Mouse (Mus musculus): ENCODE results near the gene Lrrc23. TPM values are rescaled to one million over a fixed set of nuclear protein-coding genes. Genes with fewer than 3 reads are reported as not detected.
A peak's percentile ranks its signal among the peaks of the same experiment; 100 is the strongest.
"Not testable (repeated sequence)": the region's sequence is repeated elsewhere in the genome, so short reads cannot be mapped to it uniquely, and the experiment has no call there.

Gene Lrrc23
- polyA plus RNA-seq, 1 experiment from 2014 or later = 1.8 TPM

DNA sequence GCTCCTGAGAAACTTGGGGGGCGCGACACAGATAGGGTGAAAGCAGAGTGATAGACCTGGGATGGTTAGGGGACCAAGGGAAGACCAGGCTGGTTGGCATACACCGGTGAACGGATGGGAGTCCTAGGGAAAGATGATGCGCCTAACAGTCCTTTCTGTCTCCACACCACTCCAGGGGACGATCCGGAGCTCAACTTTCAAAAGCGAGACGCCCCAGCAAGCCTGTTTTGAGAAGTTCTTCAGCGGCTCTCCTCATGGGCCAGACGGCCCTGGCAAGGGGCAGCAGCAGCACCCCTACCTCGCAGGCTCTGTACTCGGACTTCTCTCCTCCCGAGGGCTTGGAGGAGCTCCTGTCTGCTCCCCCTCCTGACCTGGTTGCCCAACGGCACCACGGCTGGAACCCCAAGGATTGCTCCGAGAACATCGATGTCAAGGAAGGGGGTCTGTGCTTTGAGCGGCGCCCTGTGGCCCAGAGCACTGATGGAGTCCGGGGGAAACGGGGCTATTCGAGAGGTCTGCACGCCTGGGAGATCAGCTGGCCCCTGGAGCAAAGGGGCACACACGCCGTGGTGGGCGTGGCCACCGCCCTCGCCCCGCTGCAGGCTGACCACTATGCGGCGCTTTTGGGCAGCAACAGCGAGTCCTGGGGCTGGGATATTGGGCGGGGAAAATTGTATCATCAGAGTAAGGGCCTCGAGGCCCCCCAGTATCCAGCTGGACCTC is 29.7 kb upstream of the Lrrc23 start:
- DNase-seq (ENCODE audit: low spot score, missing footprints) = peak; percentile 99
- peaks cover 30% of the 10 kb centered on the region for H3K4me1 ChIP-seq (ENCODE audit: control insufficient read depth, insufficient read depth, low read length)
- H3K9me3 ChIP-seq (ENCODE audit: control insufficient read depth, low read length) = no peaks in the 10 kb centered on the region

DNA sequence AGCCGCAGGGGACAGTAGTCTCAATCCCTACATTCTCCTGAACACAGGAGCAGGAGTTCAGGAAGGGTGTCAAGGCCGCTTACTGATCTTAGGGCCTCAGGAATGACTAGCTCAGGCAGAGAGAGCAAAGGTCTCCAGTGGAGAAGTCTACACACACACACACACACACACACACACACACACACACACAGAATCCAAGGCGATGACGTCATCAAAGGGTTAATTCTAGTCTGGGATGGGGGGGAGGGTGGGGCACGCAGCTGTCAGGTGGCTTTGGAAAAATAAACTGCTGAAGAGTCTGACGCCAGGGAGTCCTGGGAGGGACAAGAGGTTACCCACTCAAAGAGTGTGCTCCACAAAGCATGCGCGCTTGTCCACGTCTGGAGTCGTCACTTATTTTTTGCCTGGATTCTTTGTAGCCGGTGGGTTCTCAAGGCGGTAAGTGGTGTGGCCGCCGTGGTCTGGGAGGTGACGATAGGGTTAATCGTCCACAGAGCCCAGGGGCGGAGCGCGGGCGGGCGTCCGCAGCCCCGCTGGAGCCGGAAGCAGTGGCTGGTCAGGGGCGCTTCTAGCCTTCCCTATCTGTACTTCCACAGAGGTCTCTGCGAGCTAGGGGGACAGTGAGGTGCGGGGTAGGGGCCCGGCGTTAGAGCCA is 29.0 kb upstream of the Lrrc23 start, which contains the start of gene Spsb2:
TSS of gene Spsb2 (plus strand) at position 304 of the 655 bp plus-strand sequence.
- H3K4me1 ChIP-seq (ENCODE audit: control insufficient read depth, insufficient read depth, low read length) = peaks cover 30% of the 10 kb centered on the region

More for the DNA sequence above, 29.7 kb upstream of the Lrrc23 start:
- Histone ChIP-seq H3K4me3 (ENCODE audit: low read depth, low read length) (peak overlapping the region; percentile 54), H3K36me3 (ENCODE audit: control insufficient read depth, insufficient read depth, low read length) (peaks cover 9% of the 10 kb centered on the region), H3K4me2 (peak overlapping the region; percentile 95), H3K27ac (ENCODE audit: low read depth, low read length) (peak overlapping the region; percentile 73), H3K27me3 (ENCODE audit: control insufficient read depth, insufficient read depth, low read length) (no peaks in the 10 kb centered on the region), H3K9ac (ENCODE audit: low read length) (peak overlapping the region; percentile 69)
- 0% methylated on average over 35 of the region's 35 CpGs for WGBS
- ATAC-seq (ENCODE audit: low FRiP score) = peak; percentile 33

GRCm38 (mm10) chr6:124807986-124808357 is 28.4 kb upstream of the Lrrc23 start:
- Histone ChIP-seq H3K4me2 (peak overlapping the region; percentile 95), H3K4me3 (ENCODE audit: low read depth, low read length) (peak overlapping the region; percentile 54; the same call in 1 of the 2 replicates), H3K27me3 (ENCODE audit: control insufficient read depth, insufficient read depth, low read length) (no peaks in the 10 kb centered on the region), H3K4me1 (ENCODE audit: control insufficient read depth, insufficient read depth, low read length) (peaks cover 29% of the 10 kb centered on the region), H3K9me3 (ENCODE audit: control insufficient read depth, low read length) (no peaks in the 10 kb centered on the region), H3K27ac (ENCODE audit: low read depth, low read length) (no peak overlapping the region), H3K9ac (ENCODE audit: low read length) (no peak overlapping the region), H3K36me3 (ENCODE audit: control insufficient read depth, insufficient read depth, low read length) (peaks cover 9% of the 10 kb centered on the region)
- ATAC-seq (ENCODE audit: low FRiP score) (no peak), DNase-seq (ENCODE audit: low spot score, missing footprints) (no peak)
- WGBS = 90% methylated on average over 6 of the region's 6 CpGs

More for the DNA sequence above, 29.0 kb upstream of the Lrrc23 start, which contains the start of gene Spsb2:
- Histone ChIP-seq H3K9me3 (ENCODE audit: control insufficient read depth, low read length) (no peaks in the 10 kb centered on the region), H3K4me3 (ENCODE audit: low read depth, low read length) (peak within 1 kb of the TSS; percentile 54), H3K9ac (ENCODE audit: low read length) (peak within 1 kb of the TSS; percentile 69), H3K36me3 (ENCODE audit: control insufficient read depth, insufficient read depth, low read length) (peaks cover 9% of the 10 kb centered on the region), H3K27ac (ENCODE audit: low read depth, low read length) (peak within 1 kb of the TSS; percentile 73), H3K4me2 (peak within 1 kb of the TSS; percentile 95), H3K27me3 (ENCODE audit: control insufficient read depth, insufficient read depth, low read length) (no peaks in the 10 kb centered on the region)
- WGBS = 3% methylated on average over 29 of the region's 29 CpGs
- ATAC-seq (ENCODE audit: low FRiP score) (peak; percentile 61), DNase-seq (ENCODE audit: low spot score, missing footprints) (peak; percentile 96)

GRCm38 (mm10) chr6:124807366-124807765 is 27.8 kb upstream of the Lrrc23 start:
- no peak overlapping the region for H3K4me2 ChIP-seq
- WGBS = 90% methylated on average over 4 of the region's 4 CpGs
- H3K9me3 ChIP-seq (ENCODE audit: control insufficient read depth, low read length) = no peaks in the 10 kb centered on the region
- peaks cover 23% of the 10 kb centered on the region for H3K4me1 ChIP-seq (ENCODE audit: control insufficient read depth, insufficient read depth, low read length)
- DNase-seq (ENCODE audit: low spot score, missing footprints) (peak; percentile 75), ATAC-seq (ENCODE audit: low FRiP score) (no peak)
- H3K27me3 ChIP-seq (ENCODE audit: control insufficient read depth, insufficient read depth, low read length) = no peaks in the 10 kb centered on the region
- no peak overlapping the region for H3K27ac ChIP-seq (ENCODE audit: low read depth, low read length)
- H3K9ac ChIP-seq (ENCODE audit: low read length) = no peak overlapping the region
- H3K36me3 ChIP-seq (ENCODE audit: control insufficient read depth, insufficient read depth, low read length) = peaks cover 9% of the 10 kb centered on the region
- no peak overlapping the region for H3K4me3 ChIP-seq (ENCODE audit: low read depth, low read length)

- peak; percentile 81 for DNase-seq (ENCODE audit: low spot score, missing footprints)
- no peaks in the 10 kb centered on the region for H3K9me3 ChIP-seq (ENCODE audit: control insufficient read depth, low read length)
- H3K9ac ChIP-seq (ENCODE audit: low read length) = no peak overlapping the region
- H3K27ac ChIP-seq (ENCODE audit: low read depth, low read length) = no peak overlapping the region; the same call in 1 of the 2 replicates
- peaks cover 3% of the 10 kb centered on the region for H3K36me3 ChIP-seq (ENCODE audit: control insufficient read depth, insufficient read depth, low read length)
- 74% methylated on average over 7 of the region's 7 CpGs for WGBS
- no peak overlapping the region for H3K4me3 ChIP-seq (ENCODE audit: low read depth, low read length)
- H3K4me1 ChIP-seq (ENCODE audit: control insufficient read depth, insufficient read depth, low read length) = peaks cover 20% of the 10 kb centered on the region
- H3K27me3 ChIP-seq (ENCODE audit: control insufficient read depth, insufficient read depth, low read length) = no peaks in the 10 kb centered on the region
- ATAC-seq (ENCODE audit: low FRiP score) = no peak
- H3K4me2 ChIP-seq = peak overlapping the region; percentile 47; the same call in 1 of the 2 replicates
Measured at GRCm38 (mm10) chr6:124806446-124807140, 27.1 kb upstream of the Lrrc23 start.

DNA sequence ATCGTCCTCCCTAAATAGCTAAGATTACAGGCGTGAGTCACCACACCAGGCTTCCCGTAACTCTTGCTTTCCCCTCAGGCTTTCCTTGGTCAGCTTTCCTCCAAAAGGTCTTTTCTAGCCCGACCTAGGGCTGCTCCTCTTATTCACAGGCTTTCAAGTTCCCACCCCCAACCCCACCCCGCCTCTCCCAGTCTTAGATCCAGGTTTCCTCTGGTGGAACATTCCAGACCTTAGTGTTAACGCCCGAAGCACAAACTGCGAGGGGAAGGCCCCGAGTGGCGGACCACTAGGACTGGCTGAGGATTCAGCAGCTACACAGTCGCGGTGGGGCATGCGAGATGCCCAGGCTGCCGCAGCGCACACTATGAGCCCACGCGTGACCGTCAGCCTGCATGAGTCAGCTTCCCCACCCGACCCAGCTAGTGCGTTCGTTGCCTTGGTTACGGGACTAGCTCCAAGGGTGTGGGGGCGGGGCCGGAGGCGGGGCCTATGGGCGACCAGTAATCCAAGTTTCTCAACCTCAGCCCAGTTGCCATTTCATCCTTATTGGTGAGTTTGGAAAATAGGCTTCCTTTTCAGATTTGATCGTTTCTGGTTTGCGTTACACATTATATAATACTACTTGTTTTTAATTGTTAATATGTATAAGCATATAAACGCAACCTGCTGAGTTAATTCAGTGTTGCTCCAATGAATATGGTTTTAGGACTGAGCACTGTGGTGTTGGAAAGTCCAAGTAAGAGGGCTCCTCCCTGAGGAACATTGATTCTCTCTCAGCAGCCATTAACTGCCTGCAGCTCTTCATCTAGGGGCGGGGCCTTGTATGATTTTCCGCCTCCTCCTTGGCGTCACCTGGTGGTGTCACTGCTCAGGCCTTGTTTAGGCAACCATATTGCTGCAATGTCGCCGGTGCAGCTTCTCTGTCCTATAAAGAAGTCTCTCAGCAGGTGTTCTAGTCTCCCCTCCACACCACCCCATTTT is 26.1 kb upstream of the Lrrc23 start:
- ATAC-seq (ENCODE audit: low FRiP score) (peak; percentile 77), DNase-seq (ENCODE audit: low spot score, missing footprints) (peak; percentile 99)
- Histone ChIP-seq H3K9me3 (ENCODE audit: control insufficient read depth, low read length) (no peaks in the 10 kb centered on the region), H3K27ac (ENCODE audit: low read depth, low read length) (peak overlapping the region; percentile 40; the same call in 1 of the 2 replicates), H3K36me3 (ENCODE audit: control insufficient read depth, insufficient read depth, low read length) (no peaks in the 10 kb centered on the region), H3K4me3 (ENCODE audit: low read depth, low read length) (peak overlapping the region; percentile 22), H3K4me2 (peak overlapping the region; percentile 47), H3K27me3 (ENCODE audit: control insufficient read depth, insufficient read depth, low read length) (no peaks in the 10 kb centered on the region), H3K9ac (ENCODE audit: low read length) (peak overlapping the region; percentile 37; the same call in 1 of the 2 replicates), H3K4me1 (ENCODE audit: control insufficient read depth, insufficient read depth, low read length) (peaks cover 20% of the 10 kb centered on the region)
- 3% methylated on average over 34 of the region's 34 CpGs for WGBS

DNA sequence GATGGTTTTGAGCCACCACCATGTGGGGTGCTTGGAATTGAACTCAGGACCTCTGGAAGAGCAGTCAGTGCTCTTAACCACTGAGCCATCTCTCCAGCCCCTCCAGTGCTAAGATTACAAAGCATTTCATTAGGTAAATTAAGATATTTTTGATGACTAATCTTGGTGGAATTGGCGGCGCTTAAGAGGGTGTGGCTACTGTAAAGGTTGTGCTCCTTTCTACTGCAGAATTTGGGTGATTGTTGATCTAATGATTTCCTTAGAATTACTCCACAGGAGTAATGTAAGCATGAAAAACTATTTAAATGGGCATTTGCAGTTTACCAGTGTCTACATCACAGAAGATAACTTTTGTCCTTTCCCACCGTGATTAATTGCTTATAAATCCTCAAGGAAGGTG is 24.8 kb upstream of the Lrrc23 start:
- H3K27ac ChIP-seq (ENCODE audit: low read depth, low read length) = no peak overlapping the region
- no peak overlapping the region for H3K9ac ChIP-seq (ENCODE audit: low read length)
- 92% methylated on average over 3 of the region's 3 CpGs for WGBS

DNA sequence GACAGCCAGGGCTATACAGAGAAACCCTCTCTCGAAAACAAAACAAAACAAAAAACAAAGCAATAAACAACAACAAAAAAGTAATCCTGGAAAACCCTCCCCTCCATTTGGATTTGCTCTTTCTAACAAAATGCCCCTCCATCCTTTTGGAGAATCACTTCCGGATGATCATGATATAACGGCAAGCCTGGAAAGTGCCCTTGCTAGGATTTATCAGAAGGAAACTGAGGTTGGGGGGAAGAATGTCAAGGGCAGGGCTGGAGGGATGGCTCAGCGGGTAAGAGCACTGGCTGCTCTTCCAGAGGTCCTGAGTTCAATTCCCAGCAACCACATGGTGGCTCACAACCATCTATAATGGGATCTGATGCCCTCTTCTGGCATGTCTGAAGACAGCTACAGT is 24.2 kb upstream of the Lrrc23 start:
- not testable (repeated sequence) for H3K27me3 ChIP-seq (ENCODE audit: control insufficient read depth, insufficient read depth, low read length); H3K4me1 ChIP-seq (ENCODE audit: control insufficient read depth, insufficient read depth, low read length); H3K4me3 ChIP-seq (ENCODE audit: low read depth, low read length); H3K36me3 ChIP-seq (ENCODE audit: control insufficient read depth, insufficient read depth, low read length); H3K9me3 ChIP-seq (ENCODE audit: control insufficient read depth, low read length); H3K9ac ChIP-seq (ENCODE audit: low read length); H3K4me2 ChIP-seq; ATAC-seq (ENCODE audit: low FRiP score); H3K27ac ChIP-seq (ENCODE audit: low read depth, low read length)
- DNase-seq (ENCODE audit: low spot score, missing footprints) = peak; percentile 75
- WGBS = 95% methylated on average over 4 of the region's 4 CpGs

More for the DNA sequence above, 24.8 kb upstream of the Lrrc23 start:
- DNase-seq (ENCODE audit: low spot score, missing footprints) (no peak), ATAC-seq (ENCODE audit: low FRiP score) (no peak)
- Histone ChIP-seq H3K4me2 (no peak overlapping the region), H3K9me3 (ENCODE audit: control insufficient read depth, low read length) (no peaks in the 10 kb centered on the region), H3K4me3 (ENCODE audit: low read depth, low read length) (no peak overlapping the region), H3K27me3 (ENCODE audit: control insufficient read depth, insufficient read depth, low read length) (no peaks in the 10 kb centered on the region), H3K36me3 (ENCODE audit: control insufficient read depth, insufficient read depth, low read length) (no peaks in the 10 kb centered on the region), H3K4me1 (ENCODE audit: control insufficient read depth, insufficient read depth, low read length) (peaks cover 10% of the 10 kb centered on the region)

All from midbrain, embryonic 11.5 days (tissue).